Mouse (Mus musculus): Measurements from ENCODE around the gene Upk3b.

GRCm38 (mm10) chr5:136063920-136064319 lies 25.6 kb downstream of the Upk3b start:
- no peak for TF ChIP-seq CTCF (IDR thresholded peaks at IDR 0.05; ENCODE audit: control insufficient read depth, insufficient read depth, low read length)
- no peak for TF ChIP-seq POLR2A (IDR thresholded peaks at IDR 0.05; ENCODE audit: borderline replicate concordance, control insufficient read depth, low read depth, low read length)

All from bone marrow, adult 2 months (tissue).